Mouse (Mus musculus) left cerebral cortex, postnatal 25 days (tissue): ENCODE results near the gene Il21r. TPM values are rescaled to one million over a fixed set of nuclear protein-coding genes. Genes with fewer than 3 reads are reported as not detected.

Source experiments
- DNase-seq, 2 experiments: peaks; one replicate each; pipeline ENCODE4 v3.0.0; 2022; ENCODE audit warnings: low spot score in 2 of 2, mixed read lengths in 1 of 2
- intact Hi-C: fragments of 180-260 bp; cut with DNase I; formaldehyde crosslinking; loops from one replicate; pipeline ENCODE4 v1.15.1; 2025
- total RNA-seq, 2 experiments: library from RNA; stranded (reverse); gene quantifications; 2 replicates each; pipeline ENCODE4 v1.2.3; 2021

The Il21r gene
- total RNA-seq, 2 experiments from 2014 or later, result 1.4 to 1.6 TPM

GRCm38 (mm10) chr7:125625219-125625618, 22.0 kb downstream of the Il21r start:
- DNase-seq, result no peak
- intact Hi-C loops, result no loop called here

- intact Hi-C loops, result no loop called here
Measured at GRCm38 (mm10) chr7:125625829-125626228, 22.6 kb downstream of the Il21r start.

GRCm38 (mm10) chr7:125630317-125630716, 27.1 kb downstream of the Il21r start:
- peak in 1 of 2 experiments; percentile 37 for DNase-seq
- intact Hi-C loops, result no loop called here

More at GRCm38 (mm10) chr7:125625829-125626228, 22.6 kb downstream of the Il21r start:
- DNase-seq, result no peak

- no peak for DNase-seq
- intact Hi-C loops, result no loop called here
Measured at GRCm38 (mm10) chr7:125630989-125631388, 27.8 kb downstream of the Il21r start.

GRCm38 (mm10) chr7:125637220-125638140, 34.3 kb downstream of the Il21r start:
- intact Hi-C loops, result loop anchor here (1.0 to 5.0 kb wide), 2 partner anchors 55 to 167 kb away; no protein-coding TSS in a partner anchor
- no peak for DNase-seq

- DNase-seq, result no peak
- intact Hi-C loops, result loop anchor here (1.0 to 5.0 kb wide), 2 partner anchors 56 to 168 kb away; no protein-coding TSS in a partner anchor
Measured at GRCm38 (mm10) chr7:125638376-125638775, 35.1 kb downstream of the Il21r start.

GRCm38 (mm10) chr7:125638870-125639386, 35.7 kb downstream of the Il21r start:
- intact Hi-C loops, result loop anchor here (1.0 to 5.0 kb wide), 2 partner anchors 57 to 169 kb away; no protein-coding TSS in a partner anchor
- DNase-seq, result peak; percentile 68 to 72

GRCm38 (mm10) chr7:125643880-125644279, 40.7 kb downstream of the Il21r start:
- intact Hi-C loops, result no loop called here
- peak in 1 of 2 experiments; percentile 15 for DNase-seq

- intact Hi-C loops, result no loop called here
- DNase-seq, result no peak
Measured at GRCm38 (mm10) chr7:125645413-125645812, 42.2 kb downstream of the Il21r start.

GRCm38 (mm10) chr7:125649013-125649412, 45.8 kb downstream of the Il21r start:
- DNase-seq, result no peak
- intact Hi-C loops, result no loop called here

GRCm38 (mm10) chr7:125657511-125657910, 54.3 kb downstream of the Il21r start:
- intact Hi-C loops, result no loop called here
- no peak for DNase-seq

- DNase-seq, result no peak
- intact Hi-C loops, result no loop called here
Measured at GRCm38 (mm10) chr7:125663654-125664053, 60.4 kb downstream of the Il21r start.

- DNase-seq, result no peak
- intact Hi-C loops, result no loop called here
Measured at GRCm38 (mm10) chr7:125670865-125671264, 67.6 kb downstream of the Il21r start.

- no peak for DNase-seq
- intact Hi-C loops, result no loop called here
Measured at GRCm38 (mm10) chr7:125671396-125671795, 68.2 kb downstream of the Il21r start.

GRCm38 (mm10) chr7:125674916-125675315, 71.7 kb downstream of the Il21r start:
- intact Hi-C loops, result loop anchor here (2.0 kb wide), 1 partner anchor 408 kb away; the partner anchor contains the start of gene Gsg1l
- peak; percentile 54 to 55 for DNase-seq

- no peak for DNase-seq
- intact Hi-C loops, result no loop called here
Measured at GRCm38 (mm10) chr7:125678756-125679155, 75.5 kb downstream of the Il21r start.

- DNase-seq, result no peak
- intact Hi-C loops, result no loop called here
Measured at GRCm38 (mm10) chr7:125679936-125680335, 76.7 kb downstream of the Il21r start.
